Mouse (Mus musculus) bone marrow macrophage, adult 2 months (primary cell): ENCODE measurements around the gene Hat1.

Experiments
- CTCF ChIP-seq: IDR thresholded peaks from 2 replicates; pipeline ENCODE4 v1.5.1; 2012; ENCODE audit warnings: low read depth, mild to moderate bottlenecking, low read length, moderate library complexity
- POLR2A ChIP-seq: IDR thresholded peaks from 2 replicates; pipeline ENCODE4 v1.6.1; 2012; ENCODE audit warnings: mild to moderate bottlenecking, low read depth, low read length, borderline replicate concordance

GRCm38 (mm10) chr2:71381962-71382361 lies 6.8 kb upstream of the Hat1 start:
- TF ChIP-seq CTCF (no peak), POLR2A (no peak)
